Mouse (Mus musculus) gastrocnemius, adult 18-20 months (tissue): ENCODE results near the gene Pcsk2. TPM values are rescaled to one million over a fixed set of nuclear protein-coding genes. Genes with fewer than 3 reads are reported as not detected.
A peak's percentile ranks its signal among the peaks of the same experiment; 100 is the strongest.

Source experiments
- DNase-seq: peaks from one replicate; pipeline ENCODE4 v3.0.0; 2021; ENCODE audit warnings: low spot score
- total RNA-seq, 2 experiments: library from RNA; stranded (reverse); gene quantifications; 2 replicates each; pipeline ENCODE4 v1.2.3; 2021

Pcsk2 gene
- total RNA-seq, 2 experiments from 2014 or later: 0.05 TPM; not detected in 1

DNA sequence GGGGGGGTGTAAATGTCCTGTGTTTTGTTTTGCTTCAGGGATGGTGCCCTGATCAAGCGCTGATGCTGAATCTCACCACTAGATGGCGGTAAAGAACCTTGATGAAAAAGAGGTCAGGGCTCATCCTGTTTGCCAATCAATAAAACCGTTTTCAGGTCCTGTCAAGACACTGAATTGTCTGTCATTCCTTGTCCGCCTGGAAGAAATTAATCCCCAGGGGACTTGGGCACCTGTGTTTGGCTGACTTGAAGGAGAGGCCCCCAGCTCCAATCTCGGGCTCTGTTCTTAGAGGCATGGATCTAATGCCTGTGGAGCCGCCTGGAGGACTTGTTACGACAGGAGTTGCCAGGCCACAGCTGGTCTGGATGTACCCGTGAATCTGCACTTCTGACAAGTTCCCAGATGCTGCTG, 291.3 kb downstream of the Pcsk2 start:
- DNase-seq: peak; percentile 80

DNA sequence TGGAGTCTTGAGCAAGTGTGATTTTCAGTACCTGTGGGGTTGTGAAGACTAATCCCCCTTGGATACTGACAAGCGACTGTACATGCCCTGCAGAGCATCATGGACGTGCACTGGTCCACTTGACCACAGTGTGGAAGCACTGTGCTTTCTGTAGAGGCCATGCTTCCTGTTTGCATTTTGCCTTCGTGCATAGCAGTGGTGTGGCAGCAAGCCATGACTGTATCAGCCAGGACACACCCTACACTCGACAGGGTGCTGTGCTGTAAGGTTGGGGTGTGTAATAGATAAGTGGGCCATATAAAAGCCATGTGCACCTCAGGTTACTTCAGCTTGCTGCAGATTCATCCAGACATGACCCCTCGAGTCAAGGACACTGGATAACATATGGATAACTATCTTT, 292.7 kb downstream of the Pcsk2 start:
- no peak for DNase-seq

DNA sequence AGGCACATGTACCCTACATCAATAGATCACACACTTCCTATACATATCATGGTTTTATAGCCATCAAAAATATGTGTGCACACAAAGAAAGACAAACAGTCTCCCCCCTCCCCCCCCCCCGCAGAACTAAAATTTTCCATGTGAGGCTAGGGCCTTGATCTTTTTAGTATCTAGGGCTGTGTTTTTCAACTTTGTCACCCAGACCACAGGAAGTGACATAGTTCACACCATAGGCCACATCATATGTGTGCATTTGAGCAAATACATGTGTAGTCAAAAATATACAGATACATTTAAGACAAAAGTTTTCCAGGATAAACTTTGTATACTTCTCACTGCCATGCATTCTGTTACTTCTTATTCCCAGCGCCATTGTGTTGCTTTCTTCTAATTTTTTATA, 293.5 kb downstream of the Pcsk2 start:
- DNase-seq: no peak

- DNase-seq: no peak
Observed at GRCm38 (mm10) chr2:143840895-143841294, 294.9 kb downstream of the Pcsk2 start.

DNA sequence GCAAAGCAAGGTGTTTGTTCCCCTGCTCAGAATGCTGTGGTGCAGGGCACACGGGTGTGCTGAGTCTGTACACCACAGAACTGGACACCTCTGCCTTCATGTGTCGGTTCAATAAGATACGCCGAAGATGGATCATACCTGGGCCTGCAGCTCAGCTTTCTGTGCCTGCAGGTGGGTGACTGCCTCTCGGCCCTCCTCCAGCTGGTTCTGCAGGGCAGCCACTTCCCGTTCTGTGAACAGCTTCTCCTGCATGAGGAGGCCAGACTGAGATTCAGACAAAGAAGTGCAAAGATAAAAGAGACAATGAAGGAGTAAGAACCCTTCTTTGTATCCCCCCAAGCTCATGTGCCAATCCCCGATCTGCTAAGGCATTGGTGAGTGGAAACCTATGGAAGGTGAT, 295.6 kb downstream of the Pcsk2 start:
- no peak for DNase-seq

DNA sequence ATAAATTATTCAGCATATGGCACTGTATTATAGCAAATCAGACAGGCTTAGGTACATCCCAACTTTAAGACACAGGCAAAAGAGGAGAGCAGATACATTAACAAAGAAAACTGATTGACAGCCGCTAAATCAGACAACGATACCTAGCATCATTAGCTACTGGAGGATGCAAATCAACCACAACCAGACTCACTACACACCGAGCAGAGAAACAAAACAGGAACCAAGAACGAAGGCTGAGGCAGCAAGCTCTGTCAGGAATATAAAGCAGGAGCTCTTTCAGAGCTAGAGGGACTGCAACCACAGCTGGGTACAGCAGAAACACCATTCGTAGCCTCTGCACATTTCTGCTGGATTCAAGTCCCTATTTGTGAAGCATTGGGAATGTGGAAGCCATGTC, 298.8 kb downstream of the Pcsk2 start:
- DNase-seq: no peak

GRCm38 (mm10) chr2:143846799-143847198, 300.8 kb downstream of the Pcsk2 start:
- DNase-seq: peak; percentile 55

DNA sequence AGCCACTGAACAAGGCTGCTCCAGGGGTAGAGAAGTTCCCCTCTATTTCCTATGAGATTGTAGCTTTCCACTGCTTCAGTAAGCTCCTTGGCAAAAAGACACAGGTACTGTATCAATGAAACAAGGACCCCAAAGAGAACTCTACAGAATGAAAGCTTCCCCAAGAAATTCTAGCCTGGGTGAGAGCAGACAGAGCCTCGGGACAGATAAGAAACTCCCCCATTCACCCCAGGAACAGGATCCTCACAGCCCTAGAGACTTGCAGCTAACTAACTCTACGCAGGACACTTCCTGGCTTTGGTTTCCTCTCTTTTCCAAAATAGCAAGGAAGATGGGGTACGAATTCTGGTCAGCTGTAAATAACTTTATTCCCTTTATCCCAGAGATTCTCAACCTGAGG, 301.3 kb downstream of the Pcsk2 start:
- DNase-seq: no peak

DNA sequence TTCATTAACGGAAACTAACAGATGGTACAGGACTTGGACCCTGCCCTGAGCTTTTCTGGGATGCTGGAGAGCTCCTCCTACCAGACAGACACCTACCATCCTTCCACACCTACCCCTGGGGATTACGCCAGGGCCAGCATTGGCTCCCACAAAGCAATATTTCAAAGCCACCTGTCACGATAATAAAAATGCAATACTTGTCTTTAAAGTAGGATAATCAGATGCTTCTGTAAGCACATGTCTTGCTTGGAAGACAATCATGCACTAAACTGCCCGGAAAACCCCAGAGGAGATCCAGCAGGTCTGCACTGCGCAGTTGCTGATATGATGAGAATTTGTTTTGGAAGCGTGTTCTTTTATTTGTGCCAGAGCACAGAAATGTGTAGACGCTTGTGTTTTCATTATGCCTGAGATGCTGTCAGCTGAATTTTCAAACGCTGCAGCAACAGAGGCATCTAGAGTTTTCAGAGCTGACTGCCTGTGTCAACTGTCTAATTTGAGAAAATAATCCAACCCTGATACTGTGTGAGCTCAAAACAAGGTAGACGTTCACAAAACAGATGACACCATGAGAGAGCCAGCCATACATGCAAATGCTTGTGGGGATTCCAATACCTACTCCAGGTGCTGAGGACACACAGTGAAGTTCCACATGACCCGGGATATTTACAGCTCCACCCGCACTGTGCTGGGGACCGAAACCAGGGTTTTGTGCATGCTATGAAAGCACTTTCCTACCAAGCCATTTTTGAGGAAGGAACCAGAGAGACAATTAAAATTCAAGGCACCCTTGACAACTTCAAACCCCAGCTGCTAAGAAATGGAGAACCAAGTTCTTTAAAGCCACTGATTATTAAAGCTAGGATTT, 305.6 kb downstream of the Pcsk2 start:
- peak; percentile 18 for DNase-seq

DNA sequence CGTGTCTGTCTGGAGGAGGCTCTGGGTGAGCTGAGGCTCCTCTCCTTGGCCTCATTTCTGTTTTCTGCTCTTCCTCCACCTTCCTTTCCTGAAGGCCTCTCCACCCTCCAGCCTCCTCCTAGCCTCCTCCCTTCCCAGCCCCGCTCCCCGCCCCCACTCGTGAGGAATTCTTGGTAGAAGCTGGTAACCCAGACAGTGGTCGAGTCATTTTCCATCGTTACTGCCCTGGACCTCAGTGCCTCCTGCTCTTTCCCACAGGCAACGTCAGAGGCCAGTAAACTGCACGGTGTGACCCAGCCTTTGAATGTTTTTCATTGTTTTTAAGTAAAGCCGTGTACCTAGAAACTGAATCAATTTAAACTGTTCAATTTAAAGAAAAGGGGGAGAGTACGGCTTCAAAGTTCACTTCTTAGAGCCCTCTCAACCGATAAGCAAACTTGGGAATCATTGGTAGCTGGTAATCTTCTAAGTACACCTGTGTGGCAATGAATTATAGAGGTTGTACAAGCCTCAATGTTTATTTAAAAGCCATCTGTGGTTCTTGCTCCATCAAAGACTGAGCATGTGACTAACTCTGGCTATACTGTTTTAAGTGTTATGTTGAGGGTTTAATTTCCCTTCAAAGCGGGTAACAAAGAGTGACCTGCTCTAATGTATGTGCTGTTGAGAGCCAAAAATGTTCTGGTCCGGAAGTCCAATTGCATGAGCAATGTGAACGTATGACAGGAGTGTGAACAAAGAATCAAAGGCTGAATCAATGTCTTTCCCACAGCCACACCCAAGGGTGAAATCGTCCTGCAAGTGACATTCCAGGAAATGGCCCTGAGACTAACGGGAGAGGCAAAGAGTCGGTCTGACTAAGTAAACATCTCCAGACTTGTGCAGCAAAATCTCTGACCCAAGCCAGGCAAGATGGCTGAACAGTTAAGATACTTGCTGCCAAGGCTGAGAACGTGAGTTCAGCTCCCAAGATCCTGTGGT, 306.6 kb downstream of the Pcsk2 start:
- DNase-seq: no peak

DNA sequence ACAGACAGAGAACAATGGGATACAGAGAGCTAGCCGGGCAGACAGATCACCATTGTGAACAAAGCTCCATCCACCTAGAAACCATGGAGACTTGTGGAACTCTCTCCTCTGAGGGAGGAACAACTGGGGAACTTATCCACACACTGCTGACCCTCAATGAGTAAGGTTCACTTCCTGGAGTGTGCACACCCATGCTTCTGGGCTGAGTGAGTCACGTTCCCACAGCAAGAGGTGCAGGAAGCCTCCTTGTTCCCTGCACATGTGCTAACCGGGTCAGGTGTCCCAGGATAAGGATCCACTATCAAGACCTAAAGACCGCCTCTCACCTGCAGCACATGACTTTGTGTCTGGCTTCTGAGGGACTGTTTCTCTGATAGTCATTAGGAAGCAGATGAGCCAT, 307.5 kb downstream of the Pcsk2 start:
- no peak for DNase-seq

- DNase-seq: no peak
Observed at GRCm38 (mm10) chr2:143859166-143859565, 313.2 kb downstream of the Pcsk2 start.

DNA sequence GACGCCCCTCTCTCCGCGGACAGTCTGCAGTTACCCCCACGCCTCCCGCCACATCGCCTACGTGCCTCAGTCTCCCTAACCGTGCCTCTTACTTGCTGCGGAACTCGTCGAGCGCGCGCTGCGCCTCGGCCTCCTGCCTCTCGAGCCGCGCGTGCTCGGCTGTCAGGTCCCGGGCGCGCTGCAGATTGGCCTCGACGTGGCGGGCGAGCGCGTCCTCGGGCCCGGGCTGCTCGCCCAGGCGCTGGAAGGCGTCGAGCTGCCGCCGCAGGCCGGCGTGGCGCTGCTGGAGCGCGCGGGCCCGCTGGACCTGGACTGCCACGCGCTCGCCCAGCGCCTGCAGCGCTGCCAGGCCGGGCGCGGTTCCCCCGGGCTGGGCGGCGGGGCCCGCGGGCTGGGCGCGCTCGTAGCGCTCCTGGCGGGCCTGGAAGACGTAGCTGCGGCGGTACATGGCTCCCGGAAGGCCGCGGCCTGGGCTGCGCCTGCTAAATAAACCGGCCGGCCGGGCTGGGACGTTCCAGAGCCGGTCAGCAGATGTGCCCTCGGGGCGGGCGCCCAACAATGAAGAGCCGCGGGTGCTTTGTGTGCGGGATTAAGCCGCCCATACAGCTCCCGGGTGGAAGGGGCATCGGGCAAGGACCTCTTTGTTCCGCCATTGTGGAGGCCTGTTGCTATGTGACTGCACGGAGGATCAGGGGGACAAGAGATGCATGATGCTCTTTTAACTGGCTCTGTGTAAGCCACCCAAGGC, 316.7 kb downstream of the Pcsk2 start, which contains the start of gene Bfsp1:
Gene Bfsp1 (minus strand): TSS at position 690 of the 748 bp plus-strand sequence.
- peak; percentile 24 for DNase-seq

- no peak for DNase-seq
Observed at GRCm38 (mm10) chr2:143864600-143864999, 318.6 kb downstream of the Pcsk2 start.
